Mouse (Mus musculus): Measurements from ENCODE around the gene Nr6a1. TPM values are rescaled to one million over a fixed set of nuclear protein-coding genes. Genes with fewer than 3 reads are reported as not detected.
A peak's percentile ranks its signal among the peaks of the same experiment; 100 is the strongest.

Nr6a1 gene
- total RNA-seq, 1 experiment, result 40.7 TPM

DNA sequence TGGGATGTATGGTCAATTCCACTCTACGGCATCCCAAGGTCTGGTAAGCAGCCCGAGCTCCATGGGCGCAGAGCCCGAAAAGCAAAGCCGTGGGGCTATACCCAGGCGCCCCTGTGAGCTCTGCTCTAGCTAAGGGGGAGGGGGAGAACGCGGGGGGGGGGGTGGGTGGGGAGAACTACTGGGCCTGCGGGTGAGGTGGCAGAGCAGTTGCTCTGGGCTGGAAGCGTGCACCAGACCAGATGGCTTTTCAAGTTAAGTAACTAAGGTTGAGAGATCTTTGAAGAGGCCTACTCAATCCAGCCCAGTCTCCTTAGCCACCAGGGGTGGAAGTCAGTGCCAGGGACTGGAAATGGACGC, 214.7 kb downstream of the Nr6a1 start:
- Histone ChIP-seq H3K9me3 (ENCODE audit: control insufficient read depth, insufficient read depth, low read depth, low read length) (no peaks in the 10 kb centered on the region), H3K27ac (ENCODE audit: insufficient read depth, low read depth, low read length, poor library complexity, severe bottlenecking) (no peak overlapping the region), H3K4me3 (ENCODE audit: insufficient read depth in 1 of 2, low read depth in 1 of 2, low read length in 2 of 2, poor library complexity in 1 of 2, severe bottlenecking in 1 of 2) (no peak overlapping the region), H3K4me1 (ENCODE audit: control insufficient read depth in 2 of 2, insufficient read depth in 2 of 2, low read length in 2 of 2, poor library complexity in 1 of 2) (peaks cover 0 to 7% of the 10 kb centered on the region in 2 experiments; a peak in 1 of 4 replicates), H3K36me3 (ENCODE audit: control insufficient read depth, insufficient read depth, low read length, poor library complexity, severe bottlenecking) (no peaks in the 10 kb centered on the region), H3K9ac (ENCODE audit: insufficient read depth, low read depth, low read length, poor library complexity, severe bottlenecking) (no peak overlapping the region)
- TF ChIP-seq HCFC1 (IDR thresholded peaks at IDR 0.05; ENCODE audit: borderline replicate concordance, insufficient read depth, low read length) (no peak), ZC3H11A (IDR thresholded peaks at IDR 0.05; ENCODE audit: borderline replicate concordance, low read depth, low read length) (no peak), CHD2 (IDR thresholded peaks at IDR 0.05; ENCODE audit: low read depth, low read length) (no peak), ZNF384 (IDR thresholded peaks at IDR 0.05; ENCODE audit: low read depth, low read length) (no peak), MAFK (IDR thresholded peaks at IDR 0.05; ENCODE audit: insufficient read depth, low read depth, low read length) (no peak)
- no peak for DNase-seq (ENCODE audit: low read depth, low spot score)
- in situ Hi-C loops (cut with MboI; ENCODE audit: low sequenced_read_pairs in 2 of 2, unreplicated experiment in 2 of 2), result loop anchor here (5.0 to 10.0 kb wide), 2 partner anchors 365 to 368 kb away; no protein-coding TSS in a partner anchor

DNA sequence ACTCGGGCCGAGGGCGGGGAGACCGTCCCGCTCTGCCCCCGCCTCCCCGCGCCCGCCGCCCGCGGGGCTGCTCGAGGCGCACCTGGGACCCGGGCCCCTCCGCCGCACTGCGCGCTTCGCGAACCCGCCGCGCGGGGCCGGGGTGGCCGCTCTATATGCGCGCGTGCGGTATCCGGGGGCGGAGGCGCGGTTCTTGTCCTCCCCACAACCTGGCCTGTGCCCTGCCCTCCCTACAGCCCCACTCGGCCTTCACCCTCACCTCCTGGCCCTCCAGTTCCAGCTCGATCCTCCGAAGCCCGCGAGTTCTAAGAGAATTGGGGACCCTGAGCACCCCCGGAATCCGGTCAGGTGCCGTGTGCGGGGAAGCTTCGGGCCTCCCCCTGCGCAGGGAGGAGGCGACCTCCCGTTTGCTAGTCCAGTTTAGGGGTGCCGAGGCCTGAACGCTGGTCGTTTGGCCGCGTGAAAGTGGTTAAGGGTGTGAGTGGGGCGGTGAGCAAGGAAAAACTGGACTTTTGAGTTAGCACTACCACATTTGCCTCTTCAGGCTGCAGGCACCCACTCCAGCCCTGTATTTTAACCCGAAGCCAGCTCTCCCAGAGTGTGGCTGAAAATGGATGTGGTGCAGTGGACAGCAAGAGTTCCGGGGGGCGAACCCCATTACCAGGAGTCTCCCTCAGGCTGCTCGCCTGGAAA, 215.3 kb downstream of the Nr6a1 start:
- no peak for TF ChIP-seq MAFK (IDR thresholded peaks at IDR 0.05; ENCODE audit: insufficient read depth, low read depth, low read length)
- no peak overlapping the region for H3K9ac ChIP-seq (ENCODE audit: insufficient read depth, low read depth, low read length, poor library complexity, severe bottlenecking)
- H3K27ac ChIP-seq (ENCODE audit: insufficient read depth, low read depth, low read length, poor library complexity, severe bottlenecking), result no peak overlapping the region
- no peak for DNase-seq (ENCODE audit: low read depth, low spot score)
- peak overlapping the region; percentile 34 to 37 for H3K4me3 ChIP-seq (ENCODE audit: insufficient read depth in 1 of 2, low read depth in 1 of 2, low read length in 2 of 2, poor library complexity in 1 of 2, severe bottlenecking in 1 of 2)
- in situ Hi-C loops (cut with MboI; ENCODE audit: low sequenced_read_pairs in 2 of 2, unreplicated experiment in 2 of 2), result loop anchor here (5.0 to 10.0 kb wide), 2 partner anchors 365 to 367 kb away; no protein-coding TSS in a partner anchor
- no peaks in the 10 kb centered on the region for H3K36me3 ChIP-seq (ENCODE audit: control insufficient read depth, insufficient read depth, low read length, poor library complexity, severe bottlenecking)
- peaks cover 0 to 7% of the 10 kb centered on the region in 2 experiments; a peak in 1 of 4 replicates for H3K4me1 ChIP-seq (ENCODE audit: control insufficient read depth in 2 of 2, insufficient read depth in 2 of 2, low read length in 2 of 2, poor library complexity in 1 of 2)
- H3K9me3 ChIP-seq (ENCODE audit: control insufficient read depth, insufficient read depth, low read depth, low read length), result no peaks in the 10 kb centered on the region

DNA sequence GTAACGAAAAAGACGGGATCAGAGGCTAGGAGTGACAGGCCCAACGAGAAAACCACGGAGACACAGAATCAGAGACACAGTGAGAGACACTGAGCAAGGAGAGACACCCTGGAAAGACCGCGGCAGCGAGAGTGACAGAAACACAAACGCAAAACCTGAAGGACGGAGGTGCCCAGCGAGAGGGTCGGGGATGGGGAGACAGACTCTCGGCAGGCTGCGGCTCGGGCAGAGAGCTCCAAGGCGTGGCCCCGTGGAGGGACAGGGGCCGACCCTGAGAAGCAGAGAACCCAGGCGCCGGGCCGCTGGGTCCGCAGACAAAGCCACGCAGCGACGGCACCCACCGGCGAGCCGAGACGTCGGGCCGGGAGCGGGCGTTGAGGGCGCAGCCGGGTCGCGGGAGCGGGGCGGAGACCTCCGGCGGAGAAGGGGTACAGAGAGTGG, 216.0 kb downstream of the Nr6a1 start:
- TF ChIP-seq MAFK (IDR thresholded peaks at IDR 0.05; ENCODE audit: insufficient read depth, low read depth, low read length), result no peak
- TF ChIP-seq CHD2 (IDR thresholded peaks at IDR 0.05; ENCODE audit: low read depth, low read length), result no peak
- no peak for TF ChIP-seq ZNF384 (IDR thresholded peaks at IDR 0.05; ENCODE audit: low read depth, low read length)
- no peak for TF ChIP-seq ZC3H11A (IDR thresholded peaks at IDR 0.05; ENCODE audit: borderline replicate concordance, low read depth, low read length)
- no peak for TF ChIP-seq HCFC1 (IDR thresholded peaks at IDR 0.05; ENCODE audit: borderline replicate concordance, insufficient read depth, low read length)
- in situ Hi-C loops (cut with MboI; ENCODE audit: low sequenced_read_pairs in 2 of 2, unreplicated experiment in 2 of 2), result loop anchor here (5.0 to 10.0 kb wide), 2 partner anchors 364 to 367 kb away; no protein-coding TSS in a partner anchor
- H3K36me3 ChIP-seq (ENCODE audit: control insufficient read depth, insufficient read depth, low read length, poor library complexity, severe bottlenecking), result no peaks in the 10 kb centered on the region
- H3K9me3 ChIP-seq (ENCODE audit: control insufficient read depth, insufficient read depth, low read depth, low read length), result no peaks in the 10 kb centered on the region
- peaks cover 0 to 7% of the 10 kb centered on the region in 2 experiments; a peak in 1 of 4 replicates for H3K4me1 ChIP-seq (ENCODE audit: control insufficient read depth in 2 of 2, insufficient read depth in 2 of 2, low read length in 2 of 2, poor library complexity in 1 of 2)
- no peak for DNase-seq (ENCODE audit: low read depth, low spot score)
- no peak overlapping the region for H3K9ac ChIP-seq (ENCODE audit: insufficient read depth, low read depth, low read length, poor library complexity, severe bottlenecking)
- H3K4me3 ChIP-seq (ENCODE audit: insufficient read depth in 1 of 2, low read depth in 1 of 2, low read length in 2 of 2, poor library complexity in 1 of 2, severe bottlenecking in 1 of 2), result peak overlapping the region; percentile 18 to 37
- no peak overlapping the region for H3K27ac ChIP-seq (ENCODE audit: insufficient read depth, low read depth, low read length, poor library complexity, severe bottlenecking)

DNA sequence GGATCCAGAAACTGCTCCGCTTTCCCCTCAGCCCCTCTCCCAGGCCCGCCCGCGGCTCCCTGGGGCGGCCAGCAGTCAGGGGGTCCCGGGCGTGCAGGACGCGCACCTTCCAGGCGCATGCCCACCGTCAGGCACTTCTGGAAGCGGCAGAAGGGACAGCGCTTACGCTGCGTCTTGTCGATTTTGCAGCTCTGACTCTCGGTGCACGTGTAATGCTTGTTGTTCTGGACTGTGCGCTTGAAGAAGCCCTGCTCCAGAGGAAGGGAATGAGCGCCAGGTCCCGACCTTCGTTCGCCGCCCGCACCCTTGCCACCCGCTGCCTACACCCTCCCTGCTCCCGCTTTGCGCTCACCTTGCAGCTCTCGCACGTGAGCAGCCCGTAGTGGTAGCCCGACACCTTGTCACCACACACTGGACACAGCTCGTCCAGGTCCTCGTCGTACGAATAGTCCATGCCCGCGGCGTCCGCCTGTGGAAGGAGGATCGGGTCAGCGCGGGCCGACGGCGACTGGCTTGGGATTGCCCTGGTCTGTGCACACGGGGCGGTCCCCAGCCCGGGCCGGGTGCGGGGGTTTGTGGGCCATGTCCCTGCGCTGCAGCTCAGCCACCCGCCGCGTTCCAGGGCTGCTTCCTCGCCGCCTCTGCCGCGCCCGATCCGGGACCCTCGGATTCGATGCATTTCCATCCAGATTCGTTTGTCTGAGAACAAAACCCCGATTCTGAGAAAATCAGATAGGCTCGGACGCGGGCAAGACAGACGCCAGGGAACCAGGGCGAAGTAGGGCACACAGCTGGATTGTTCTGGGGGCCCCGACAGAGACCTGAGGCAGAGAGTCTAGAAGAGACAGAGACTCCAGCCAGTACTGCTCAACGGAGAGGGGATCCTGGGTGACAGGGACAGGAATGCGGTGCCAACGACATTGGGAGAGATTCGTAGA, 216.9 kb downstream of the Nr6a1 start:
- in situ Hi-C loops (cut with MboI; ENCODE audit: low sequenced_read_pairs in 2 of 2, unreplicated experiment in 2 of 2), result loop anchor here (5.0 to 10.0 kb wide), 2 partner anchors 363 to 366 kb away; no protein-coding TSS in a partner anchor
- Histone ChIP-seq H3K4me1 (ENCODE audit: control insufficient read depth in 2 of 2, insufficient read depth in 2 of 2, low read length in 2 of 2, poor library complexity in 1 of 2) (peaks cover 0 to 7% of the 10 kb centered on the region in 2 experiments; a peak in 1 of 4 replicates), H3K9me3 (ENCODE audit: control insufficient read depth, insufficient read depth, low read depth, low read length) (no peaks in the 10 kb centered on the region), H3K27ac (ENCODE audit: insufficient read depth, low read depth, low read length, poor library complexity, severe bottlenecking) (no peak overlapping the region), H3K9ac (ENCODE audit: insufficient read depth, low read depth, low read length, poor library complexity, severe bottlenecking) (peak overlapping the region; percentile 12; the same call in 1 of the 2 replicates), H3K36me3 (ENCODE audit: control insufficient read depth, insufficient read depth, low read length, poor library complexity, severe bottlenecking) (no peaks in the 10 kb centered on the region), H3K4me3 (ENCODE audit: insufficient read depth in 1 of 2, low read depth in 1 of 2, low read length in 2 of 2, poor library complexity in 1 of 2, severe bottlenecking in 1 of 2) (peak overlapping the region; percentile 8 to 42; a peak in 2 of 4 replicates)
- DNase-seq (ENCODE audit: low read depth, low spot score), result no peak
- TF ChIP-seq HCFC1 (IDR thresholded peaks at IDR 0.05; ENCODE audit: borderline replicate concordance, insufficient read depth, low read length) (no peak), MAFK (IDR thresholded peaks at IDR 0.05; ENCODE audit: insufficient read depth, low read depth, low read length) (no peak), ZNF384 (IDR thresholded peaks at IDR 0.05; ENCODE audit: low read depth, low read length) (no peak), CHD2 (IDR thresholded peaks at IDR 0.05; ENCODE audit: low read depth, low read length) (no peak)

Data from ES-E14 (cell line).